Mouse (Mus musculus) megakaryocyte progenitor cell, adult 5-6 weeks (primary cell): Measurements from ENCODE around the gene Kcnc4. TPM values are rescaled to one million over a fixed set of nuclear protein-coding genes. Genes with fewer than 3 reads are reported as not detected.

Source experiments
- ATAC-seq: replicated peaks from 2 replicates; pipeline ENCODE4 v1.8.0; 2016; ENCODE audit warnings: mild to moderate bottlenecking, moderate TSS enrichment, inconsistent platforms; ENCODE audit not compliant: poor library complexity
- total RNA-seq, 2 experiments: library from RNA; stranded (forward) in 1 of 2; stranded (reverse) in 1 of 2; fragments of 157-497, 149-512 nt in 1 of 2; fragments of 200-1000 nt in 1 of 2; gene quantifications; 2 replicates each; pipeline versions ENCODE4 v1.2.3 to v1.2.4; 2015 to 2017

The Kcnc4 gene
- total RNA-seq (2015), result not detected in 2 replicates
- not detected in 2 replicates for total RNA-seq (2017)

- ATAC-seq, result no peak
Measured at GRCm38 (mm10) chr3:107459196-107459772, at the start of gene Kcnc4. Gene Kcnc4 (minus strand): TSS chr3:107459552.

GRCm38 (mm10) chr3:107508696-107509095 lies 49.3 kb upstream of the Kcnc4 start:
- no peak for ATAC-seq

- ATAC-seq, result no peak
Measured at GRCm38 (mm10) chr3:107507966-107508365, 48.6 kb upstream of the Kcnc4 start.

- ATAC-seq, result no peak
Measured at GRCm38 (mm10) chr3:107506531-107506930, 47.2 kb upstream of the Kcnc4 start.

- no peak for ATAC-seq
Measured at GRCm38 (mm10) chr3:107505464-107506367, 46.4 kb upstream of the Kcnc4 start.

- ATAC-seq, result no peak
Measured at GRCm38 (mm10) chr3:107504542-107504941, 45.2 kb upstream of the Kcnc4 start.

GRCm38 (mm10) chr3:107503716-107504115 lies 44.4 kb upstream of the Kcnc4 start:
- ATAC-seq, result no peak

- ATAC-seq, result no peak
Measured at GRCm38 (mm10) chr3:107501702-107502151, 42.4 kb upstream of the Kcnc4 start.

- no peak for ATAC-seq
Measured at GRCm38 (mm10) chr3:107500301-107500700, 40.9 kb upstream of the Kcnc4 start.

GRCm38 (mm10) chr3:107496086-107496850 lies 36.9 kb upstream of the Kcnc4 start:
- ATAC-seq, result no peak

GRCm38 (mm10) chr3:107495524-107495923 lies 36.2 kb upstream of the Kcnc4 start:
- no peak for ATAC-seq

GRCm38 (mm10) chr3:107491459-107491858 lies 32.1 kb upstream of the Kcnc4 start:
- no peak for ATAC-seq

GRCm38 (mm10) chr3:107488637-107489036 lies 29.3 kb upstream of the Kcnc4 start:
- ATAC-seq, result no peak

GRCm38 (mm10) chr3:107483290-107483689 lies 23.9 kb upstream of the Kcnc4 start:
- peak; percentile 47 for ATAC-seq

- peak; percentile 60 for ATAC-seq
Measured at GRCm38 (mm10) chr3:107480660-107481059, 21.3 kb upstream of the Kcnc4 start.

- peak; percentile 93 for ATAC-seq
Measured at GRCm38 (mm10) chr3:107472198-107472597, 12.8 kb upstream of the Kcnc4 start.

- no peak for ATAC-seq
Measured at GRCm38 (mm10) chr3:107469059-107469458, 9.7 kb upstream of the Kcnc4 start.

GRCm38 (mm10) chr3:107468106-107468505 lies 8.8 kb upstream of the Kcnc4 start:
- no peak for ATAC-seq

GRCm38 (mm10) chr3:107466577-107466976 lies 7.2 kb upstream of the Kcnc4 start:
- peak; percentile 81 for ATAC-seq

GRCm38 (mm10) chr3:107462160-107462559 lies 2.8 kb upstream of the Kcnc4 start:
- ATAC-seq, result peak; percentile 59

GRCm38 (mm10) chr3:107459773-107460431 lies 550 bp upstream of the Kcnc4 start:
- ATAC-seq, result no peak
